Mouse (Mus musculus) kidney, embryonic 14.5 days (tissue): ENCODE data around the gene Ppt1. TPM values are rescaled to one million over a fixed set of nuclear protein-coding genes. Genes with fewer than 3 reads are reported as not detected.

Experiments used
- polyA plus RNA-seq: library from polyadenylated mRNA; unstranded; fragments of >200 nt; fragmentation: Nextera tagmentation; extraction: Ambion mirVana; gene quantifications from 2 replicates; pipeline ENCODE4 v1.2.1, GENCODE M21; 2014

Gene Ppt1
- polyA plus RNA-seq, 1 experiment from 2014 or later: 82.5 TPM

Other genes starting within 250 kb of the Ppt1 start
- gene 9530002B09Rik, start 147.0 kb upstream of the Ppt1 start, polyA plus RNA-seq: not detected in 2 replicates
- 45.6 and 76.7 TPM in 2 replicates for gene Cap1, start 49.8 kb downstream of the Ppt1 start, polyA plus RNA-seq
- gene Mfsd2a, start 124.9 kb downstream of the Ppt1 start, polyA plus RNA-seq: 3.1 and 3.4 TPM in 2 replicates
- gene Mycl, start 159.4 kb downstream of the Ppt1 start, polyA plus RNA-seq: 7.9 and 13.8 TPM in 2 replicates
- gene Trit1, start 180.4 kb downstream of the Ppt1 start, polyA plus RNA-seq: 15.8 and 21.7 TPM in 2 replicates